Mouse (Mus musculus) cortical plate, adult 2 months (tissue): Measurements from ENCODE around the gene Rala.

Source experiments
- CTCF ChIP-seq: fragments of 200-500 bp; IDR thresholded peaks from 2 replicates; pipeline ENCODE4 v1.5.1; 2011; ENCODE audit warnings: mild to moderate bottlenecking, control low read depth, low read length; ENCODE audit not compliant: insufficient read depth; ENCODE audit errors: extremely low read depth
- POLR2A ChIP-seq: fragments of 200-500 bp; IDR thresholded peaks from 2 replicates; pipeline ENCODE4 v1.6.1; 2011; ENCODE audit warnings: mild to moderate bottlenecking, low read length, control low read depth; ENCODE audit not compliant: insufficient read depth; ENCODE audit errors: extremely low read depth

DNA sequence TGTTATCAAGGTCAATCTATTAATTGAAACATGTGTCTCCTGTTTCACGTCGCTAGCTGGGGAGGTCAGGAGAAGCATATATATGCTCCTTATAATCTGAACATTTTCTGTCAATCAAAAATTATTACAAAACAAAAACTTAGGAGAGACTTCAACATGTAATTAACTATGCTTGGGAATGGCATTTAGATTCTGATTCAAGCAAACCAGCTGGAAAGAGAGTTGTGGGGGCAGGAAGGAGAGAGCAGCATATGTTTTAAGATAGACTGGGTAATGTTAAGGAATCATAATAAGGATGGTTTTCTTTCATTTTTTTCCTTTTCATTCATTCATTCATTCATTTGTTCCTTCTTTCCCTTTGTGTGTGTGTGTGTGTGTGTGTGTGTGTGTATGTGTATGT, 77.3 kb downstream of the Rala start:
- TF ChIP-seq POLR2A (no peak), CTCF (no peak)
